Mouse (Mus musculus) urinary bladder, postnatal 4 days (tissue): ENCODE data around the gene Wdr70.
A peak's percentile ranks its signal among the peaks of the same experiment; 100 is the strongest.

Source experiments
- DNase-seq, 2 experiments: peaks; one replicate each; pipeline ENCODE4 v3.0.0; 2021 to 2022; ENCODE audit warnings: low spot score in 2 of 2

Gene Wdr70

GRCm38 (mm10) chr15:7934105-7934504 is 164.9 kb downstream of the Wdr70 start:
- DNase-seq, result no peak

GRCm38 (mm10) chr15:7931605-7932008 is 167.4 kb downstream of the Wdr70 start:
- DNase-seq, result peak; percentile 24 to 60

DNA sequence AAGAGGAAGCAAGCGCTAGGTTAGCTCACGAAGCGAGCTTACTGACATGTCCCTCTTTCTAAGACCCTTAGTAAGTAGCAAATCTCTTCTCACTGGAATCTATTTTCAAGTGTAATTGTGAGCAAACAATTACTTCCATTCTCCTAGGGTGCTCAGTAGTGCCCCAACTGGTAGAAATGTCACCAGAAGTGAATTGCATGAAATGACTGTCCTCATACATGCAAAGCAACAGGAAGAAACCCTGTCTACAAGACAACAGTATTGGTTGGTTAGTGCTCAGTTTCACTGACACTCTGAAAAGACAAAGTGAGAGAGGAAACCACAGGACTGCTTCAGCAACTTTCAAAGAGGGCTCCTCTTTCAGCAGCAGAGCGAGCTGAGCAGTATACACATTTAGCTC is 173.6 kb downstream of the Wdr70 start:
- DNase-seq, result no peak

DNA sequence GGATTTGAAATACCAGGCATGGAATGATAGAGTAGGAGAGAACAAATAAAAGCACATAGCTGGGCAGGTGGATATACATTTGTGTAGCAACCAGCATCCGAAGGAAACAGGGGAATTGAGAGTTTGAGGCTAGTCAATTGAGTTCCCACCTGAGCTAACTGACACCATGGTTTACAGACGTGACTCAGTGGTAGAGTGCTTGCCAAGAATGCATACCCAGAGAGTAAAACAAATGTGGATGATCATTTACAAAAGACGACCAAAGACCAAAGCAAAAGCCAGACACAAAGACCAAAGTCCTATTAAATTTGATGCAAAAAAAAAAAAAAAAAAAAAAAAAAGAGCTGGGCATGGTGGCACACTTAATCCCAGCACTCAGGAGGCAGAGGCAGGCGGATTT is 175.7 kb downstream of the Wdr70 start:
- no peak for DNase-seq

- DNase-seq, result no peak
Measured at GRCm38 (mm10) chr15:7922291-7923037, 176.5 kb downstream of the Wdr70 start.

DNA sequence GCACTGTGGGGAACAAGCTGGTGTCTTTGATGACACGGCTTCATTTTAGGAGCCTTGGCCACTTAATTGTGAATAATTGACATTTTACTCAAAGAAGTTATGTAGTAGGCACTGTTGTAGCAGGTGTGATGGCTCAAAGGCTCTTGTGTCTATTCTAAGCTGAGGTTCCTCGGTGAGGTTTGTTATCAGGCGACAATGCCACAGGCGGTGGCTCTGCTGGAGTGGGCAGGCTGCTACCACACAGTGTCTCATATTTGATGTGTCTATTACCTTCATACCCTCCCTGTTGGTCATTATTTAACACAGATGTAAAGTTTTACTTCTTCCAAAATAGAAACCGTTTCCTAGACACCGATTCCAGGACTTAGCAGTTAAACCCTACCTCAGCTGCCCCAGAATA is 177.9 kb downstream of the Wdr70 start:
- no peak for DNase-seq

DNA sequence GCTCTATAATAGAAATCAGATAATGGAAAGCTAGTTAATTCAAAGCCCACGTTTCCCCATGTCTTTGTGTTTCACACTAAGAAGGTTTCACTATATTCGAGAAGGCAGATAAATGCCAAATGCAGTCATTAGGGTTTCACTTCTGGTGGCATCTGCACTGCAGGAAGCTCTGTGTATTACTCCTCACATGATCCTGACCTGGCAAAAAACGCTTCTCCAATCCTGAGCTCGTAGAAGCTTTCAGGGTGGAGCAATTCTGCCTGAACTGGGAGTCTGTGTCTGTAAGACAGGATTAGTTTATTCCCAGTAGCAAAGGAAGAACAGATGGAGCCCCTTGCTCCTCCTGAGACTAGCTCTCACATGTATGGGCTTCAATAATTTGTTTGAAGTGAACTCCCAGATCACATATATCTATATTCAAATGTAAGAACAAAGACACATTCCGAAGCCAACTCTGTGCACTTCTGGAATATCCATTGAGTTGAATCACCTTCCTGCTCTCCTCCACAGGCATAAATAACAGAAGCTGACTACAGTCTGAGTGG is 192.4 kb downstream of the Wdr70 start:
- DNase-seq, result no peak

DNA sequence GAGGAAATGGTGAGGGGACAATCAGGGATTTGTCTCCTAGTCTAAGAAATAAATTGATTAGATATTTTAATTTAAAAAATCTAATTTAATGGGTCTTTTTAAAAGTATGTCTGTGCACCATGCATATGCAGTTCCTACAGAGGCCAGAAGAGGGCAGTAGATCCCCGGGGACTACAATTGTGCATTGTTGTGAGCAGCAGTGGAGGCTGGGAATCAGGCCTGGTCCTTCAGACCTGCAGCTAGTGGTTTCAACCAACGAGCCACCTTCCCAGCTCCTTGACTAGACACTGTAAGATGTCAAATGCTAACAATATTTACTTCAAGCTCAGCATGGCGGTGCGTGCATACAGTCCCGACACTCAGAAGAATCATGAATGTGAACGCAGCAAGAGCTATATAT is 199.7 kb downstream of the Wdr70 start:
- no peak for DNase-seq

DNA sequence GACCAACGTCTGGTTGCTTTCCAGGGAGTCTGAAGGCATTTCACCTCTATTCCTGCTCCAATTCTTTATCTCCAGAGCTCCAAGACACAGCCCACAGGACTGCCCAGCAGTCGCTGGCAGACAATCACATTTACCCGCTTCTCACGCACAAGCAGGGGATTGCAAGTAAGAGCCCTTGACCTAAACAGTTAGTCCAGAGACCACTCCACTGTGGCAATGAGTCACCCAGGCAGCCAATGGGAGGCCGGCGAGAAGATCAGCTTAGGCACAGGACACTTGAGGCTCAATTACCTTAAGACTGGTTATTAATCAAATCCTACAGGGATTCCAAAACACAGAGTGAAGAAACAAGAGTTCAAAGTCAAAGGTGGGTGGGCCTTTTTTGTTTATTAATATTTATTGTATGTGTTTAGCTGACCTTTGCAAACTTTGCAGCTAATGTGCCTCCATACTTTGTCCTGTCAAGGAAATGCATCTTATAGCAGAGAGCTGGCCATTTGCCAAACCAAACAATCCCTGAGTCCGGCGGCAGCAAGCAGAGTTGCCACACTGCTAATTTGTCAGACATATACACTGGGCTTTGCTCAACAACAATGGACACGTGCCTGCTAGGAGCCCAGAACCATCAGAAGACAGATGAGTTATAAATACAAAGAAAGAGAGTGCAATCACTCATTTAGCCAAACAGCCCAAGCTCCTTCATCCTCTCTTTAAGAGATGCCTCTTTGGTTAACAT is 207.3 kb downstream of the Wdr70 start:
- no peak for DNase-seq

- DNase-seq, result no peak
Measured at GRCm38 (mm10) chr15:7890286-7890685, 208.7 kb downstream of the Wdr70 start.

- DNase-seq, result no peak
Measured at GRCm38 (mm10) chr15:7889362-7889674, 209.7 kb downstream of the Wdr70 start.

- DNase-seq, result no peak
Measured at GRCm38 (mm10) chr15:7888617-7889361, 210.2 kb downstream of the Wdr70 start.

DNA sequence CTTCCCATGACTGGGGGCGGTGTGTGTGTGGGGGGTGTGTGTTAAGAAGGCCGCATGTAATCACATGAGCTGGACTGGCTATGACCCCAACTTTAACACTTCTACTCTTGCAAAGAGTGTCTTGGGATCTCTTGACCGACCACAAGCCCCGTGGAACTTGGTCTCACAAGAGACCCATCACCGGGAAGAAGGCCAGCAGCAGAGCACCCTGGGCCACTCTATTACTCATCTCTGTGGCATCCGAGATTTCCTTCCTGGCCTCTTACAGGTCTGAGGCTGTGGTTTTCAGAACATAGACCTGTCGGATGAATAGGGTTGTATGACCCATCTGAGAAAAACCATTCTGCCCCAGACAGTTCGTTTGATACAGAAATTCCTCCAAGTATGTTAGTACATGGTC is 212.4 kb downstream of the Wdr70 start:
- DNase-seq, result no peak

GRCm38 (mm10) chr15:7885106-7885505 is 213.9 kb downstream of the Wdr70 start:
- no peak for DNase-seq

GRCm38 (mm10) chr15:7884181-7884580 is 214.8 kb downstream of the Wdr70 start:
- DNase-seq, result no peak

DNA sequence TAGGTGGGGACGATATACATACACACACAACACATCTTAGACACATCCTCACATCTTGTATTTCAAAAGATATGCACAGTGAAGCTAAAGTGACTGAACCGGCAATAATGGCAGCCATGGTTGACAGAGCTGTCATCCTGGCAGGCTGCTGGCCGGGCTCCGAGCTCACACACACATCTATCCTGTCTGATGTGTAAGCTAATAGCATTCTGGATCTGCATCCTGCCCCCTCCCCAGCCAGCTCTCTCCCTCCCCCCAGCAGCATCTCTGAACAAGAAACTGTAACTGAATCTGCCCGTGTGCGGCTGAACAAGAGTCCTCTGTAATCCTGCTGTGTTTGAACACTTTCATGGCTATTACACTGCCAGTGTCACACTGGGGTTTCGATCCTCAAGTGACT is 219.1 kb downstream of the Wdr70 start:
- no peak for DNase-seq

- no peak for DNase-seq
Measured at GRCm38 (mm10) chr15:7878861-7879260, 220.1 kb downstream of the Wdr70 start.

DNA sequence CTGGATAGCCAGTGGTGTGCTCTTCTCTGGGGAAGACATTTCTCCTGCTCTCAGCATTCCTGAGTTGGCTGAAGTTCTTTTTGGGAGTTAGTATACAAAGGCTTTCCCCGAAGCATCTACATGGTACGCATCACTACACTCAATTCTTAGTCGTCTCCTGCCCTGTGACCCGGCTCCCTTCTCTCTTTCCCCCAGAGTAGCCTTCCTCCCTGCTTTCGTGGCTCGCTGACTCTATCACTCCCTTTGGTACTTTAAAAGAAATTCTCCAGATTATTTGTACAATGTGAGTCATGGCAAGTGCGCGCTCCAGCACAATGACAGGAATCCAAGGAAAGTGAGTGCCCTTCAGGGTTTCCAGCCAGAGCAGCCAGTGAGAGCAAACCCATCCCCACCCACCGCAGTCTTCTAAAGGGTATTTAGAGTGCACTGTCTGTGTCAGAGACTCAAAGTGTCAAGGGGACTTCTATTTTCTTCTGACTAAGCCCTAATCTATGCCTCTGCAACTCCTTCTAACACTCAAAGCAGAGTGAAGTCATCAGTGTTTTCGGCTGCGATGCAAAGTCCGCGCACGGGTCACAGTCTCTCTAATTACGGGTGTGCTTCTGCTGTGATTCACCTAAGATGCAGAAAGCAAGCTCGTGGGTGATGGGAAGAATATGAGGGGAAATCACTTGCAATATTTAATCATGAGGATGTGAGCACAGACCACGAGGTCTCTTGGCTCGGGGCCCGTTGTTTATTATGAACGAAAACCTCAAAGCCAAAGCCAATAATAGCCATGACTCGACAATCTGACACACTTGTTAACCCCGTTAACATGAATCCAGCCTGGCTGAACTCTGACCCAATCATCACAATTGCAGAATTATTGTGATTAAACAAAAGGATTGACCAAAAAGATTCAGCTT is 221.2 kb downstream of the Wdr70 start:
- DNase-seq, result no peak

DNA sequence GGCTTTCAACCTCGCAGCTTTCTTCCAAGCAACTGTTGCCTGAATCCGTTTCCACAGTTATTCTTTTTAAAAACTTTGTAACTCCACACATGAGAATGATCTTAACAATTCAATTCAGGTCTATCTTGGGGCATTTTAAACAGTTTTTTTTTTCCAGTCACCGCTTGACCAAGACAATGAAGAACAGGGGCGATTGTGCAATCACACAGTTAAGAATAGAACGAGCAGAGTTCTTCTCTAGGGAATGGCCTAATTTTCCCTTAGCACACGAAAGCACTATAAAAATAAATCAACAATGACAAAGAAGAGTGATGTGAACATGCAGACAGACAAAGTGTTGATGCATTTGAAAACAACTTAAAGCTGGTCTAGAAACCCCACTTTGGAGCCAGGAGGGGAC is 223.1 kb downstream of the Wdr70 start:
- DNase-seq, result no peak

GRCm38 (mm10) chr15:7872473-7872872 is 226.5 kb downstream of the Wdr70 start:
- no peak for DNase-seq

- no peak for DNase-seq
Measured at GRCm38 (mm10) chr15:7865305-7865704, 233.7 kb downstream of the Wdr70 start.

- DNase-seq, result no peak
Measured at GRCm38 (mm10) chr15:7863328-7863727, 235.7 kb downstream of the Wdr70 start.
